Mouse (Mus musculus) forebrain, embryonic 10.5 days (tissue): ENCODE results near the gene Wdr83. TPM values are rescaled to one million over a fixed set of nuclear protein-coding genes. Genes with fewer than 3 reads are reported as not detected.

Experiments
- DNase-seq: peaks from one replicate; pipeline ENCODE4 v3.0.0-alpha.2; 2017; ENCODE audit warnings: low spot score; ENCODE audit errors: extremely low spot score
- H3K27ac ChIP-seq: fragments of 300-500 bp; sonication (generic); 2 replicates; pipeline ENCODE4 v1.5.1; 2016; ENCODE audit warnings: mild to moderate bottlenecking
- H3K27me3 ChIP-seq: fragments of 300-500 bp; sonication (generic); 2 replicates; pipeline ENCODE4 v1.6.1; 2016; ENCODE audit warnings: mild to moderate bottlenecking; ENCODE audit not compliant: poor library complexity, severe bottlenecking
- H3K36me3 ChIP-seq: fragments of 300-500 bp; sonication (generic); replicated peaks from 2 replicates; pipeline ENCODE4 v1.6.1; 2016; ENCODE audit warnings: mild to moderate bottlenecking, moderate library complexity
- H3K4me1 ChIP-seq: fragments of 300-500 bp; sonication (generic); 2 replicates; pipeline ENCODE4 v1.6.1; 2016
- H3K4me3 ChIP-seq: fragments of 300-500 bp; sonication (generic); 2 replicates; pipeline ENCODE4 v1.5.1; 2016; ENCODE audit warnings: mild to moderate bottlenecking, moderate library complexity
- H3K9me3 ChIP-seq: fragments of 300-500 bp; sonication (generic); 2 replicates; pipeline ENCODE4 v1.6.1; 2016; ENCODE audit warnings: mild to moderate bottlenecking, moderate library complexity
- WGBS: fragments of 180-500 bp; shearing (Covaris S2); methylation state at CpG from one replicate; pipeline ENCODE4 v1.1.7; 2016; 5-methylcytosine and 5-hydroxymethylcytosine counted together
- microRNA-seq: library from miRNA; unstranded; fragments of <30 nt; microRNA quantifications from one replicate; pipeline ENCODE4, GENCODE M21; 2017
- polyA plus RNA-seq: library from polyadenylated mRNA; unstranded; fragments of >200 nt; fragmentation: Nextera tagmentation; extraction: Ambion mirVana; gene quantifications from 2 replicates; pipeline ENCODE4 v1.2.1, GENCODE M21; 2016

Wdr83 gene
- polyA plus RNA-seq, 1 experiment from 2014 or later, result 63.3 TPM

- under 1% methylated on average over 75 of the region's 75 CpGs for WGBS
- Histone ChIP-seq H3K27ac (peak within 1 kb of the TSS; percentile 99), H3K36me3 (peaks cover 59% of the 10 kb centered on the region), H3K4me3 (peak within 1 kb of the TSS; percentile 100), H3K9me3 (no peaks in the 10 kb centered on the region), H3K4me1 (peaks cover 44% of the 10 kb centered on the region), H3K27me3 (no peaks in the 10 kb centered on the region)
- DNase-seq, result peak; percentile 98
These were observed 54.2 kb downstream of the Wdr83 start, which contains the start of gene Trir for GRCm38 (mm10) chr8:85026670-85027515. Gene Trir (plus strand): TSS chr8:85026823.

GRCm38 (mm10) chr8:85025098-85025932 lies 55.8 kb downstream of the Wdr83 start, which contains the start of gene Asna1:
Gene Asna1 (minus strand): TSS chr8:85025281.
- peaks cover 59% of the 10 kb centered on the region for H3K36me3 ChIP-seq
- no peaks in the 10 kb centered on the region for H3K27me3 ChIP-seq
- no peaks in the 10 kb centered on the region for H3K9me3 ChIP-seq
- peak within 1 kb of the TSS; percentile 99 for H3K27ac ChIP-seq
- peak; percentile 88 for DNase-seq
- H3K4me1 ChIP-seq, result peaks cover 44% of the 10 kb centered on the region
- H3K4me3 ChIP-seq, result peak within 1 kb of the TSS; percentile 100
- 9% methylated on average over 30 of the region's 30 CpGs for WGBS

Small RNA genes lying within 50 kb of the gene (microRNA-seq; reads per million reads assigned to microRNA genes)
- gene Gm23388 (14.1 reads per million, percentile 25 among the genes with 10 or more reads in this experiment), gene Mir7070 (2.4 reads per million)

Other genes with a start within 250 kb of the Wdr83 start
- gene Gadd45gip1, start 249.8 kb downstream of the Wdr83 start, polyA plus RNA-seq, result 49.1 and 49.6 TPM in 2 replicates
- 130 and 137 TPM in 2 replicates for gene Rad23a, start 240.6 kb downstream of the Wdr83 start, polyA plus RNA-seq
- 735 and 764 TPM in 2 replicates for gene Calr, start 234.4 kb downstream of the Wdr83 start, polyA plus RNA-seq
- gene Farsa, start 224.3 kb downstream of the Wdr83 start, polyA plus RNA-seq, result 143 and 144 TPM in 2 replicates
- gene Syce2, start 209.2 kb downstream of the Wdr83 start, polyA plus RNA-seq, result 91.1 and 92.7 TPM in 2 replicates
- 44.6 and 49.6 TPM in 2 replicates for gene Gcdh, start 187.4 kb downstream of the Wdr83 start, polyA plus RNA-seq
- gene Klf1, start 179.4 kb downstream of the Wdr83 start, polyA plus RNA-seq, result 18.3 and 24.3 TPM in 2 replicates
- 7.9 and 9.2 TPM in 2 replicates for gene Dnase2a, start 172.7 kb downstream of the Wdr83 start, polyA plus RNA-seq
- 2.6 and 3.8 TPM in 2 replicates for gene Mast1, start 143.9 kb downstream of the Wdr83 start, polyA plus RNA-seq
- gene Rtbdn, start 134.3 kb downstream of the Wdr83 start, polyA plus RNA-seq, result 1.3 and 1.8 TPM in 2 replicates
- gene Gm49661, start 111.9 kb downstream of the Wdr83 start, polyA plus RNA-seq, result not detected in 2 replicates
- 1,199 and 1,255 TPM in 2 replicates for gene Prdx2, start 111.7 kb downstream of the Wdr83 start, polyA plus RNA-seq
- 163 and 173 TPM in 2 replicates for gene Rnaseh2a, start 111.5 kb downstream of the Wdr83 start, polyA plus RNA-seq
- 3.8 and 4.0 TPM in 2 replicates for gene Junb, start 102.6 kb downstream of the Wdr83 start, polyA plus RNA-seq
- gene Hook2, start 90.7 kb downstream of the Wdr83 start, polyA plus RNA-seq, result 18.3 and 19.0 TPM in 2 replicates
- gene Best2, start 66.8 kb downstream of the Wdr83 start, polyA plus RNA-seq, result not detected in 2 replicates
- 164 and 166 TPM in 2 replicates for gene Asna1, start 56.0 kb downstream of the Wdr83 start, polyA plus RNA-seq
- gene Trir, start 54.5 kb downstream of the Wdr83 start, polyA plus RNA-seq, result 123 and 142 TPM in 2 replicates
- gene Tnpo2, start 44.4 kb downstream of the Wdr83 start, polyA plus RNA-seq, result 31.5 and 33.2 TPM in 2 replicates
- 22.9 and 26.3 TPM in 2 replicates for gene Fbxw9, start 21.3 kb downstream of the Wdr83 start, polyA plus RNA-seq
- gene Gm5741, start 13.3 kb downstream of the Wdr83 start, polyA plus RNA-seq, result not detected in 2 replicates
- gene Dhps, start 9.5 kb downstream of the Wdr83 start, polyA plus RNA-seq, result 67.2 and 68.5 TPM in 2 replicates
- 139 and 142 TPM in 2 replicates for gene Wdr83os, start 566 bp downstream of the Wdr83 start, polyA plus RNA-seq
- 21.9 and 24.1 TPM in 2 replicates for gene Man2b1, start 2.0 kb upstream of the Wdr83 start, polyA plus RNA-seq
- gene Zfp791, start 41.8 kb upstream of the Wdr83 start, polyA plus RNA-seq, result 1.3 and 1.9 TPM in 2 replicates
- gene Cks1brt, start 70.6 kb upstream of the Wdr83 start, polyA plus RNA-seq, result not detected in 2 replicates
- gene Olfr371, start 144.7 kb upstream of the Wdr83 start, polyA plus RNA-seq, result not detected in 2 replicates
- 164 and 172 TPM in 2 replicates for gene Orc6, start 218.3 kb upstream of the Wdr83 start, polyA plus RNA-seq
- 148 and 149 TPM in 2 replicates for gene Vps35, start 218.5 kb upstream of the Wdr83 start, polyA plus RNA-seq